Mouse (Mus musculus) lung, postnatal 25 days (tissue): ENCODE results near the gene Gm6871.
"Not testable (repeated sequence)": the region's sequence is repeated elsewhere in the genome, so short reads cannot be mapped to it uniquely, and the experiment has no call there.

ENCODE experiments used
- DNase-seq: peaks from one replicate; pipeline ENCODE4 v3.0.0; 2022; ENCODE audit warnings: low spot score

Gene Gm6871

DNA sequence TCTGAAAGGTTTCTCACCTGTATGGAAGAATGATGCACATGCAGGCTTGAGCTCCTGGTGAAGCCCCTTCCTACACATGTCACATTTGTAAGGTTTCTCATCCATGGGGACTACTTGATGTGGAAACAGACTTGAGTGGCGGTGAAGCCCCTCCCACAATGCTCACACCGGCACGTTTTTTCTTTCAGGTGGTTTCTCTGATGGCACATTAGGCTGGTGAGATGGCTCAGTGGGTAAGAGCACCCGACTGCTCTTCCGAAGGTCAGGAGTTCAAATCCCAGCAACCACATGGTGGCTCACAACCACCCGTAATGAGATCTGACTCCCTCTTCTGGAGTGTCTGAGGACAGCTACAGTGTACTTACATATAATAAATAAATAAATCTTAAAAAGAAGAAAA is at the start of gene Gm6871:
Gene Gm6871, minus strand, starts transcription at position 101 of the 400 bp plus-strand sequence.
- not testable (repeated sequence) for DNase-seq

DNA sequence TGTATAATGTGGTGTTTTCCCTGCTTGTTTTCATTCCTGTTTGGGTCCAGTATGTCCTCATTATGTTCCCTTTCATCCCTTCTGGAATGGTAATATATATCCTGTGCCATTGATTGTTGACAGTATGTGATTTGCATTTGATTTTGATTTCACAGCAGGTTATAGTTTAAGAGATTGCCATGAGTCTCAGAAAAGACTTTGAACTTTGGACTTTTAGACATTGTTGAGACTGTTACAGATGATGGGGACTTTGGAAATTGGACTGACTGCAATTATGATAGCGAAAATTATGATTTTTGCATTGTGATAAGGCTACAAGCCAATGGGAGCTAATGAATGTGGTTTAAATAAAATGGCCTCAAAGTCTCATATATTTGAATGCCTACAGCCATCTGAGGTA is 42.8 kb upstream of the Gm6871 start:
- not testable (repeated sequence) for DNase-seq

DNA sequence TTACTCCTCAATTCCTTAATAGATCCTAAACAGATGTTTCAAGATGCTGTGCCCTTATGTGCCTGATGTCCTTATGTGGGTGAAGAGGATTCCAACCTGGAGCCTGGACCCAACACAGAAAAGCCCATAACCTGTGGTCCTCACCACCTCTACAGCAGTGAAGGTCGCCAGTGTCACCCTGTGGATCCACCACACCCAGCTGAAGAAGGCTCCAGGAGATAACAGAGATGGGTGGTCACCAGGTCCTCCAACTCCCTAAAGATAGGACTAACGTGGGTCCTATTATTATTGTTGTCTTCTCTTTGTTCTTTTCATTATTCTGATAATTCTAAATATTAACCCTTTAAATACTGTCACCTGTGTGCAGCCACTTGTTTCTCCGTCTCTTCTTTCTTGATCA is 38.2 kb upstream of the Gm6871 start:
- DNase-seq, result no peak

DNA sequence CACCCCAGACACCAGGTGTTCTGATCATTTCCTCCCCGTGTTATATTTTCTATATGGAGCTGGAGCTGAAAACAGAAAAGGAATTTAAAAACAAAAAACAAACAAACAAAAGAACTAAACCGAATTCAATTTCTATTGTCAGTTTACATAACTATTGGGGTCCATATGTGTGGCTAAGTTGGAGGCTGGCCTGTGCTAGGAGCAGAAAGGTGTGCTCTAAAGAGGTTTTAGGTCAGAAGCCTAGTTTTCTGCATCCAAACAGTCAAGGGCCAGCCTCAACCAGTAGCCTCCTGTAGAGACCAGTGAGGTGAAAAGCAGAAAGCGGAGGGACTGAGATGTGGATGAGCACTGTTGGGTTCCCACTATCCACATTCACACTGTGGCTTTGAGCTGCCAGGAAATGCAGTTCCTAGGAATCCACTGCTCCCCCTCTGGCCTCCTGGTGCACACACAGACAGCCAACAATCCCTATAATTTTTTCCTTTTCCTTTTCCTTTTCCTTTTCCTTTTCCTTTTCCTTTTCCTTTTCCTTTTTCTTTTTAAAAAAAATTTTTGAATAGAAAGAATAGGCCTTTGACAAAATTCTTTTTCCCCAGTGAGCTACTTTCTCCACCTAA is 26.6 kb upstream of the Gm6871 start:
- DNase-seq, result no peak

DNA sequence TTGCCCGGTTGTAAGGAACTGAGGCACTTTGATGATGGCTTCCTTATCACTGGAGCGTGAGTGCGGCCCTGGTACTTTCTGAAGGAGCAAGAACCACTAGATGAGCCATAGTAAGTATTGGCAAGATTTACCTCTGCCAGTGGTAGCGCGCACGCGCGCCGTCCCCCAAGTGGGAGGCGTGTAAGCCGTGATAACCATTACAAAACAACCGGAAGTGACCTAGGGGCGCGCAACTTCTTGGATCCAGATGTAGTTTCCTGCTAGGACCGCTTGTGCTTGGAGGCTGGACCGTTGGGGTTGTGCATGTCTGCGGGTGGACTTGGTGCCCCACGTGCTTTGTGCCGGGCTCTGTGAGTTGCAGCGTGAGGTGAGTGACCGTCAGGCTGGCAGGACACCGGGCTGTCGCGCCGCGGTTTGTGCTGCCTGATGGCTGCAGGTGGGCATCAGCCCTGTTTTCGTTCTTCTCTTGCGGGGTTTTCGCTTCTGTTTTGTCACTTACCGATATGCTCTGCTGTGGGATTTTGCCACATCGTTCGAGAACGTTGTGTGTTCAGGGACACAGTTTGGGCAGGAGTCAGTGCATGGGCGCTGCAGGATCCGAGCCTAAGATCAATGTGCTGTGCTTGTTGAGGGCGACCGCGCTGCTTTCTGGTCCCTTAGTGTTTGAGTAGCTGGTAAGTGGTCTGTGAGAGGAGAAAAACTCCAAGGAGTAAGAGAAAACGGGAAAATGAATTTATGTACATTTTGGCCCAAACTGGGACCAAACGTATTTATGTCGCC is 25.8 kb upstream of the Gm6871 start, which contains the start of gene 2610021A01Rik:
Gene 2610021A01Rik, plus strand, starts transcription at position 197 of the 780 bp plus-strand sequence.
- peak; percentile 94 for DNase-seq

DNA sequence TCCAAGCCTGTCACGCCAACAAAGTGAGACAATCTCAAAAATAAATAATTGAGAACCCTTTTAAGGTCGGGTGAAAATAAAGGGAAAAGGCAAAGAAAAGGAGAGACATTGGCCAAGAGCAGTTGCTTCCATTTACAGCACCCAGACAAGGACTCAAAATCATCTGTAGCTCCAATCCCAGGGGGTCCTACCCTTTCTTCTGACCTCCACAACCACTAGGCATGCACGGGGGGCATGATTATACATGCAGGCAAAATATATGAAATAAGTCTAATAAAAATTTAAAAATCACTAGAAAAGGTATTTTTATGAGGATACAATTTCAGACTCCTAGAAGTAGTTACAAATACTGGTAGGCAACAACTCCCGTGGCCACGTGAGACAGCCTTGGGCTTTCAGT is 25.2 kb upstream of the Gm6871 start:
- no peak for DNase-seq

DNA sequence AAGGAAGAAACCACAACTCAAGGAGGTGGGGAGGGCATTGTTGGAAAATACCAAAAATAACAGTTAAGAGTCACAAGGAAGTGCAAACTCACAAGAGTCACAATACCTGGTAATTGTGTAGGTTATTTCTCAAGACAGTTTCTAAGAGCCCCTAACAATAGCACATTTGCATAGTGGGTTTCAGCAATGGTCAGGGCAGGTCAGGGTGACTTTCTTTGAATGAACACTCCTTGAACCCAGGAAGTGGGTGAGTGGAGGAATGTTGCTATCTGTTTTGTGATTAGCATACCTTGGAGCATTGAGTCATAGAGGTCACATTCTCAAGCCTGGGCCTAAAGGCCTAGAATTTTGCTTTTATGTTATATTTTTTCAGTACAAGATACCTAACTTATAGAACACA is 14.4 kb upstream of the Gm6871 start:
- DNase-seq, result not testable (repeated sequence)

DNA sequence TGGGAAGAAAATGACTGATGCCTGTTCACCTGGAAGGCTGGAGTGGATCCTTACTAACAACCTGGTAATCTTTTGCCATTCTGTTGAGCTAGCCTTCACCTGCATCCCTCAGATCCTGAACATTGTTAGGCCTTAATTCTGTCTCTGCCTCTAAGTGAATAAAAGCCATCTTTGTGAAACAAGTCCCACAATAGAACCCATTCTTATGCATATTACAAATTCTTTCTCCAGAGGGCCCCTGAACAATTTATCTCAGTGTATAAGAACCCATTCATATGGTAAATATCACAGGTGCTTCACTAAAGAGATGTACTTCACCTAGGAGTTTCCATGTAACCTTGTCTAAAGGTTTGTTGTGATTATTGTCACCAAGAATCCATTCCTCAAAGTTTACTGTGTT is 8.6 kb upstream of the Gm6871 start:
- DNase-seq, result no peak

DNA sequence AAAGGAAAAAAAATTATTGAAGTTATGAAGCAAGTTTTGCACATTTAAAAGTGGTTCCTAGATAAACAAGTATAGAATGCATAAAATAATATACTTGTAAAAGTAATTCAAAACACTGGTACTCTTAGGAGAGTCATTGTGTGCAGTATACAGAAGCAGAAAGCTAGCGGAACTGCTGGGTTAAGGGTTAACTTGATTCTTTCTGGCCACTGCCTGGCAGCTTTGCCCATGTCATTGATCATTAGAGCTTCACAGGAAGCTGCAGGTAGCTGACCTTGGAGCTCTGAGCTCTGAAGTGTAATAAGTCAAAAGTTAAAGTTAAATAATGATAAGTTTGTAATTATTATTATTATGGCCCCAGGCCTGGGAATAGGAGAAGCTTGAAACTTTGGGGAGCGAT is 4.5 kb upstream of the Gm6871 start:
- no peak for DNase-seq

DNA sequence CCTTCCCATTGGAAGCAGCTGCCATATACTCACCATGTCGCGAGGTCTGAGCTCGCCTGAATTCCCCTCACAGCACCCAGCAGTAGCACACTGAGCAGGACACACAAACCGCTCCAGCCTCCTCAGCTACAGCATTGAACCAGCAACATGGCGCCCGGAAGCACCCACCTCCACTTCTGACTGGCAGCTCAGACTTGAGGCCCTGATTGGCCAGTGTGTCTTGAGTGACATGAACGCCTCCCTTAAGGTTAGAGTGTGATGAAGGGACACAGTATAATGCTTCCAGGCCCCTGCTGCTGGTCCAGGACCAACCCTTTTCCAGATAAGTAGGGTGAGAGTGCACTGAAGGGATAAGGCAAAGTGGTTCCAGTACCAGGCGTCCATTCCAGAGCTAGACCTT is 12.8 kb downstream of the Gm6871 start:
- no peak for DNase-seq

DNA sequence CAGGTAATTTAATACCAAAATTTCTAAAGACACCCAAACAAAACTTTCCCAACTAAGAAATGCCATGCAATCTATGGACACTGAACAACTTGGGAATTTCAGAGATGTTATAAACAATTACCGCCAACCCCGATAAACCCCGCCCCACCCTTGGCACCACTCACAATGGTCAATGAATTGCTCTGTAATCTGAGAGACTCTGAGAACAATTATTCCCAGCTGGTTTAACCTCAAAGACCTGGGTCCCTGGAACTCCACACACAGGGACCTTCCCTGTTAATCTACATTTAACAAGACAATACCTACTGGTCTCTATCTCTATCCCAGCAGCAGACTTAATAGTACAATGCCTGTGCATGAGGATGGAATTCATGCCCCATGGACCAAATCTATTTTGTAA is 60.8 kb downstream of the Gm6871 start:
- no peak for DNase-seq

DNA sequence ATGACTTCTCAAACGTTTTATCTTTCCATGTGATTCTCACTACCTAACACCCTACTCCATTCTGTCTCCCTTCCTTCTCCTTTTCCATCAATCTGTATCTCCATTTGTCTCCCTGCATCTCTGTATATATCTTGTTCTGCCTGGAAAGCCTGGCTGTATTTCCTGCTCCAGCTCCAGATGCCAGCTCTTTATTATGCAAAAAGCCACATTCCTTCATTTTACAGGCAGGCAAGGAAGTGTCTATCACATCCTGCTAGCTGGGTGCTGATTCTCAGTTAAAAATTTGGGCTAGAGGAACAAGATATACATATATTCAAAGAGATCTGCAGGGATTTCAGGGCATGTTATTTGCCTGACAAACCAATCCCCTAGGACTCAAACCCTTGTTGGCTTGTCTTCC is 61.3 kb downstream of the Gm6871 start:
- DNase-seq, result no peak

DNA sequence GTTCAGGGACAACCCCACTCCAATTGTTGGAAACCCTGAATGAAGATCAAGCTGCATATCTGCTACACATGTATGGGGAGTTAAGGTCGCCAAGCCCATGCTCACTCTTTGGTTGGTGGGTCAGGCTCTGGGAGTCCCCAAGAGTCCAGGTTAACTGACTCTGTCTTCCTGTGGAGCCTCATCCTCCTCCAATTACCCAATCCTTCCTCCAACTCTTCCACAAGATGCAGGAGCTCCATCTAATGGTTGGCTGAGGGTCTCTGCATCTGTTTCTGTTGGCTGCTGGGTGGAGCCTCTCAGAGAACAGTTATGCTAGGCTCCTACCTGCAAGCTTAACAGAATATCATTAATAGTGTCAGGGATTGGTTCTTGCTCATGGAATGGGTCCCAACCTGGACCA is 71.1 kb downstream of the Gm6871 start:
- DNase-seq, result no peak

DNA sequence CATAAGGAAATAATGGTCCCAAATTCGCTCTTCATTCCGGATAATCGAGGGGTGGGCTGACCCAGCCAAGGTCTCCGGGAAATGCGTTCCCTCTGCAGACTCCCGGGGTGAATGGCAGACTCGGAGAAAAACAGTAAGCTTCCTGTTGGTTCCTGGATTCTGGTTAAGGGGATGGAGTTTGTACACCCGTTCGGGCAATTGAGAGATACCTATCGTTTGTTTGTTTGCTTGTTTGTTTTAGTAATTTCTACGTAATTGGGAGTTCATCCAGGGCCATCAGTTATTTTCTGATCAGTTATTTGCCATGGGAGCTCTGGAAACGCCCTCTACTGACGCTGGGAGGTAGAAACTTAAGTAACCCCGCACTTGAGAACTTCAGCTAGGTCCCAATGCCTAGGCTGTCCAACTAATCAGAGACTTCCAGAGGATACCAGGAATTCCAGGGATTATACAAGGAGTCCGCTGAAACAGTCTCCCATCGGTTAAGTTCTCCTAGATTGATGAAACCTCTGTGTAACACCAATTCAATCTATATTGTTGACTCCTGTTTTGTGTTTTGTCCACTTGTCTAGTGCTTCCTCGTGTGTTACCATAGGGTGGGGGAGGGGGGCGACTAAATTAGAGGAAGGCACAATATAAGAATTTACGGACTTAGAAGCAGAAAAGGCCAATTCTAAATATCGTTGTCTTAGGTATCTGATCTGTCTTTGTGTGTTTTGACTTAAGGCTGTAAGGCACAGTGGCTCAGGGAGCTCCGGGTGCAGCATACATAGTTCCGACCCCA is 73.1 kb downstream of the Gm6871 start:
- DNase-seq, result peak; percentile 86

DNA sequence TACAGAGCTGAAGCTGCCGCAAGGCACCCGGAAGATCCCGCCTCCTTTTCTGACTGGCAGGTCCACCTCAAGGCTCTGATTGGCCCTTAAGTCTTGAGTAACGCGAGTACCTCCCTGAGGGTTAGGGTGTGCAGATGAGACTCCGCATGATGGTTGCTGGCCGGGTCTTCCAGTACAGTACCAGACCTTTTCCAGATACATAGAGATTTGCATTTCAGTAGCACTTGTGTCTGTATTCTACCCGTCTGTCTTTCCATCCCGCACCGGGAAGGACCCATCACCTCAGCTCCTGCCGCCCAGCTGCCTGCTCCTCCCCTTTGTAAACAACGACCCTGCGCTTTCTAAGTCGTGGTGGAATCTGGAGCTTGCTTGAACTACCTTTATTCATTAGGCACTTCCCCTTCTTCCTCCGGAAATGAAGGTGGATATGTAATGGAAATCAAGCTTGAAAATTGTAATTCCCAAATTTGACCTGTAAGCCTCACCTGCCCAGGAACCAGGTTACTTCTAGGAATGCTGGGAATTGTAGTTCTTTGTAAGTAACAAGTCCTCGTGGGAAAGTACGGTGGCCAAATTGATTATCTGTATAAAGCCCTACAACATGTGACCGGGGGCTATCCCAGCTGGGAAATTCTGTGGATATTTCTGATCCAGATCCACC is 73.9 kb downstream of the Gm6871 start, which contains the start of the genes Gm20449 and AW146154:
Gene Gm20449, minus strand, starts transcription at position 29 of the 661 bp plus-strand sequence.
Gene AW146154, minus strand, starts transcription at position 502 of the 661 bp plus-strand sequence.
- peak; percentile 99 for DNase-seq

DNA sequence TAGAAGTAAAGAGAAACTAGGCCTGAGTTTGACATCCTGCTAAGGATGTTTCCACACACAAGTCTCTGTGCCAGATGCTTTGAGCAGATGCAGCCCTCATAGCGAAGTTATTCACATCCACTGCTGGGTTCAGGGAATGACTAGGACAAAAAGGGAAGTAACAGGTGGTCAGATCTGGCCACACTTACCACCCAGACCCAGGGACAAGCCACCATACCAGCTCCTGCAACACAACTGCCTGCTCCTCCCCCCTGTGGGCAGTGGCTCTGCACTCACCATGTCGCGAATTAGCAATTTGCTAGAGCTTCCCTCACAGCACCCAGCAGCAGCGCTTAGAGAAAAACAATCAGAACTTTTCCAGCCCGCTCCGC is 74.5 kb downstream of the Gm6871 start:
- not testable (repeated sequence) for DNase-seq

DNA sequence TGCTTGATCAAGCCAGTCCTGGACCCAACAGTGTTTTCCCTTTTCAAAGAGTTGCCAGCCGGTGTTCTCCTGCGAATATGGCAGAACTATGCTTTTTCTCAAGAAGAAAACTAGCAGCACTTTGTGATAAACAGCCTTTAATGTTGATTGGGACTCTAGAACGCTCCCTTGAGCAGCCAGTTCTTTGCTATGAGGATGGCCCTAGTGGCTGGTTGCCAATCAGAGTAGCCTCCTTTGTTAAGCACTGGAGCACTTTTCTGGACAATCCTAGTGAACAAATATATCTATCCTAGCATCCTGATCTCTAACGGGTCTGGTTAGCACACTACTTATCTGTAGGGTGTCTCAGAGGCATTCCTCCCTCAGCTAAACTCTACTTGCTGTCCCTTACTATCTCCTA is 75.0 kb downstream of the Gm6871 start:
- DNase-seq, result not testable (repeated sequence)

DNA sequence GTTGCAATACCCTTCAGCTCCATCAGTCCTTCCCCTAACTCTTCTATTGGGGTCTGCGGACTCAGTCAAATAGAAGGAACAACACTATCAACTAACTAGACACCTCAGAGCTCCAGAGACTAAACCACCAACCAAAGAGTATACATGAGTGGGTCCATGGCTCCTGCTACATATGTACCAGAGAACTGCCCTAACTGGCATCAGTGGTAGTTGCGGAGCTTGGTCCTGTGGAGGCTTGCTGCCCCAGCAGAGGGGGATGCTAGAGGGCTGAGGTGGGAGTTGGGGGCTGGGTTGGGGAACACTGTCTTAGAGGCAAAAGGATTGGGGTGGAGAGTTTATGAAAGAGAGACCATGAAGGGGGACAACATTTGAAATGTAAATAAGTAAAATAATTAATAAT is 75.6 kb downstream of the Gm6871 start:
- no peak for DNase-seq
